Mouse (Mus musculus): ENCODE data around the gene Brap.

DNA sequence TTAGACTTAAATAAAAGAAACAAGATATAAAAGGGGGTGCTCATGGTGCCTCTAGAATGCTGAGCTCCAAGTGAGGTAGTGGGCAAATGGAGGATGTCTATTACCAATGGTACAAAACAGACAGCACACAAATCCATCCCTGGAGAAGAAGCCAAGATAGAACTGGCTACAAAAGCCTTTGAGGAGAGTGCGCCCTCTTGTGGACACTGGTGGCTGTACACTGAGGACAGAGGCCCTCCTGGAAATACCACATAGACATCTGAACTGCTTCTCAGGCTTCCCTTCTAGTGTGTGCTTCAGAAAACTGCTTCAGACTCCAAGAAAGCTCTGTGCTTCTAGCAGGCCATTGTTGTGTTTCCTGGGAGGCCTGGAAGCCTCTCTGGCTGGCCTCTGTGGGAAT lies 32.5 kb upstream of the Brap start:
- TF ChIP-seq CTCF (IDR thresholded peaks at IDR 0.05) (peak; percentile 97), EP300 (IDR thresholded peaks at IDR 0.05; ENCODE audit: insufficient read depth, low read depth, low read length) (no peak), POLR2A (IDR thresholded peaks at IDR 0.05; ENCODE audit: insufficient read depth, low read depth, low read length) (no peak)

Measured in heart, adult 2 months (tissue).